Mouse (Mus musculus) MEL (cell line): ENCODE data around the gene Prrxl1. TPM values are rescaled to one million over a fixed set of nuclear protein-coding genes. Genes with fewer than 3 reads are reported as not detected.
A peak's percentile ranks its signal among the peaks of the same experiment; 100 is the strongest.

ENCODE experiments used
- DNase-seq: peaks from one replicate; pipeline ENCODE4 v3.0.0; 2011; ENCODE audit warnings: low read depth, low spot score
- H3K27ac ChIP-seq: 2 replicates; pipeline ENCODE4 v1.5.1; 2012; ENCODE audit warnings: low read depth, mild to moderate bottlenecking, control low read depth, low read length, moderate library complexity; ENCODE audit not compliant: control insufficient read depth
- H3K27me3 ChIP-seq, 2 experiments: fragments of 150-350 bp in 1 of 2; sonication (generic) in 1 of 2; 2 replicates each; pipeline ENCODE4 v1.6.1; 2012; ENCODE audit warnings: low read length in 2 of 2, mild to moderate bottlenecking in 2 of 2, improper control_type of control experiment in 1 of 2, moderate library complexity in 1 of 2; ENCODE audit not compliant: insufficient read depth in 2 of 2, control insufficient read depth in 1 of 2
- H3K36me3 ChIP-seq, 2 experiments: 2 replicates each; pipeline ENCODE4 v1.6.1; 2012 to 2014; ENCODE audit warnings: low read length in 2 of 2, improper control_type of control experiment in 1 of 2, inconsistent platforms in 1 of 2, mild to moderate bottlenecking in 1 of 2; ENCODE audit not compliant: insufficient read depth in 2 of 2, control insufficient read depth in 1 of 2
- H3K4me1 ChIP-seq, 2 experiments: fragments of 150-350 bp in 1 of 2; sonication (generic) in 1 of 2; 2 replicates each; pipeline ENCODE4 v1.6.1; 2012; ENCODE audit warnings: low read length in 2 of 2, improper control_type of control experiment in 1 of 2, mild to moderate bottlenecking in 1 of 2; ENCODE audit not compliant: insufficient read depth in 2 of 2, control insufficient read depth in 1 of 2
- H3K4me3 ChIP-seq, 2 experiments: fragments of 150-350 bp in 1 of 2; sonication (generic) in 1 of 2; 2 replicates each; pipeline ENCODE4 v1.5.1; 2012; ENCODE audit warnings: low read depth in 2 of 2, low read length in 2 of 2, mild to moderate bottlenecking in 2 of 2, moderate library complexity in 2 of 2, control low read depth in 1 of 2, improper control_type of control experiment in 1 of 2; ENCODE audit not compliant: control insufficient read depth in 1 of 2, insufficient read depth in 1 of 2
- H3K79me2 ChIP-seq: 2 replicates; pipeline ENCODE4 v1.6.1; 2012; ENCODE audit warnings: mild to moderate bottlenecking, low read length, moderate library complexity; ENCODE audit not compliant: control insufficient read depth, poor library complexity, insufficient read depth
- H3K9ac ChIP-seq: 2 replicates; pipeline ENCODE4 v1.6.1; 2012; ENCODE audit warnings: low read depth, mild to moderate bottlenecking, control low read depth, low read length, moderate library complexity; ENCODE audit not compliant: control insufficient read depth, poor library complexity, severe bottlenecking
- H3K9me3 ChIP-seq: fragments of 150-350 bp; sonication (generic); replicated peaks from 2 replicates; pipeline ENCODE4 v1.6.1; 2012; ENCODE audit warnings: mild to moderate bottlenecking, low read length, improper control_type of control experiment, moderate library complexity; ENCODE audit not compliant: insufficient read depth
- BHLHE40 ChIP-seq: IDR thresholded peaks from 2 replicates; pipeline ENCODE4 v1.6.1; 2012; ENCODE audit warnings: low read depth, mild to moderate bottlenecking, inconsistent platforms, low read length, improper control_type of control experiment, borderline replicate concordance
- CHD1 ChIP-seq: IDR thresholded peaks from 2 replicates; pipeline ENCODE4 v1.6.1; 2012; ENCODE audit warnings: low read depth, mild to moderate bottlenecking, inconsistent platforms, low read length, improper control_type of control experiment
- ELF1 ChIP-seq: IDR thresholded peaks from 2 replicates; pipeline ENCODE4 v1.6.1; 2014; ENCODE audit warnings: low read depth, mild to moderate bottlenecking, inconsistent platforms, low read length, improper control_type of control experiment, moderate library complexity
- EP300 ChIP-seq, 2 experiments: IDR thresholded peaks; 2 replicates each; pipeline ENCODE4 v1.6.1; 2011; ENCODE audit warnings: improper control_type of control experiment in 2 of 2, low read length in 2 of 2, low read depth in 1 of 2, mild to moderate bottlenecking in 1 of 2
- ETS1 ChIP-seq: IDR thresholded peaks from 2 replicates; pipeline ENCODE4 v1.6.1; 2012; ENCODE audit warnings: low read depth, mild to moderate bottlenecking, inconsistent platforms, low read length, improper control_type of control experiment, moderate library complexity
- GABPA ChIP-seq: IDR thresholded peaks from 2 replicates; pipeline ENCODE4 v1.6.1; 2012; ENCODE audit warnings: low read depth, mild to moderate bottlenecking, inconsistent platforms, low read length, improper control_type of control experiment, moderate library complexity
- GATA1 ChIP-seq: IDR thresholded peaks from 2 replicates; pipeline ENCODE4 v1.6.1; 2011; ENCODE audit warnings: low read depth, low read length, improper control_type of control experiment
- HCFC1 ChIP-seq: IDR thresholded peaks from 2 replicates; pipeline ENCODE4 v1.6.1; 2012; ENCODE audit warnings: low read depth, mild to moderate bottlenecking, inconsistent platforms, low read length, improper control_type of control experiment, moderate library complexity
- JUND ChIP-seq: IDR thresholded peaks from 2 replicates; pipeline ENCODE4 v1.6.1; 2011; ENCODE audit warnings: low read depth, mild to moderate bottlenecking, improper control_type of control experiment, low read length
- MAFK ChIP-seq: IDR thresholded peaks from 2 replicates; pipeline ENCODE4 v1.6.1; 2011; ENCODE audit warnings: low read depth, mild to moderate bottlenecking, low read length, improper control_type of control experiment, borderline replicate concordance
- MAX ChIP-seq: IDR thresholded peaks from 2 replicates; pipeline ENCODE4 v1.6.1; 2011; ENCODE audit warnings: low read length, improper control_type of control experiment
- MXI1 ChIP-seq: IDR thresholded peaks from 2 replicates; pipeline ENCODE4 v1.6.1; 2011; ENCODE audit warnings: mild to moderate bottlenecking, low read depth, low read length, improper control_type of control experiment
- MYB ChIP-seq: IDR thresholded peaks from 2 replicates; pipeline ENCODE4 v1.6.1; 2011; ENCODE audit warnings: mild to moderate bottlenecking, low read depth, low read length, improper control_type of control experiment
- NELFE ChIP-seq: IDR thresholded peaks from 2 replicates; pipeline ENCODE4 v1.6.1; 2011; ENCODE audit warnings: low read depth, low read length, improper control_type of control experiment
- POLR2AphosphoS2 ChIP-seq: IDR thresholded peaks from 2 replicates; pipeline ENCODE4 v1.6.1; 2011; ENCODE audit warnings: low read length, improper control_type of control experiment
- POLR2AphosphoS5 ChIP-seq: IDR thresholded peaks from 2 replicates; pipeline ENCODE4 v1.6.1; 2012; ENCODE audit warnings: low read depth, borderline replicate concordance, mild to moderate bottlenecking, inconsistent platforms, low read length, moderate library complexity, mixed read lengths
- RAD21 ChIP-seq: IDR thresholded peaks from 2 replicates; pipeline ENCODE4 v1.6.1; 2011; ENCODE audit warnings: mild to moderate bottlenecking, low read depth, low read length, improper control_type of control experiment
- RCOR1 ChIP-seq: IDR thresholded peaks from 2 replicates; pipeline ENCODE4 v1.6.1; 2012; ENCODE audit warnings: low read depth, mild to moderate bottlenecking, inconsistent platforms, low read length, improper control_type of control experiment
- SIN3A ChIP-seq: IDR thresholded peaks from 2 replicates; pipeline ENCODE4 v1.6.1; 2012; ENCODE audit warnings: low read length, improper control_type of control experiment, inconsistent platforms
- UBTF ChIP-seq: IDR thresholded peaks from 2 replicates; pipeline ENCODE4 v1.6.1; 2012; ENCODE audit warnings: low read depth, mild to moderate bottlenecking, inconsistent platforms, low read length, improper control_type of control experiment, moderate library complexity, borderline replicate concordance; ENCODE audit not compliant: insufficient read depth
- USF1 ChIP-seq: IDR thresholded peaks from 2 replicates; pipeline ENCODE4 v1.6.1; 2014; ENCODE audit warnings: low read depth, mild to moderate bottlenecking, inconsistent platforms, low read length, improper control_type of control experiment, moderate library complexity
- USF2 ChIP-seq, 2 experiments: IDR thresholded peaks; 2 replicates each; pipeline ENCODE4 v1.6.1; 2011 to 2012; ENCODE audit warnings: improper control_type of control experiment in 2 of 2, low read length in 2 of 2, borderline replicate concordance in 1 of 2, inconsistent platforms in 1 of 2, low read depth in 1 of 2, mild to moderate bottlenecking in 1 of 2; ENCODE audit not compliant: insufficient read depth in 1 of 2
- ZKSCAN1 ChIP-seq: IDR thresholded peaks from 2 replicates; pipeline ENCODE4 v1.6.1; 2012; ENCODE audit warnings: low read depth, mild to moderate bottlenecking, inconsistent platforms, low read length, improper control_type of control experiment, moderate library complexity
- ZNF384 ChIP-seq: IDR thresholded peaks from 2 replicates; pipeline ENCODE4 v1.6.1; 2012; ENCODE audit warnings: low read depth, mild to moderate bottlenecking, inconsistent platforms, low read length, improper control_type of control experiment
- polyA plus RNA-seq, 2 experiments: library from polyadenylated mRNA; stranded (reverse) in 1 of 2; unstranded in 1 of 2; fragments of >175 nt in 1 of 2; fragments of >200 nt in 1 of 2; gene quantifications; 2 replicates each; pipeline versions ENCODE4 v1.2.1 to v1.2.4; 2012; ENCODE audit warnings: low replicate concordance in 2 of 2, low read depth in 1 of 2; ENCODE audit not compliant: insufficient read length in 2 of 2, insufficient read depth in 1 of 2, missing spikeins in 1 of 2
- total RNA-seq: library from RNA; depleted of rRNA; stranded (reverse); fragments of 300-350 nt; gene quantifications from 2 replicates; pipeline ENCODE4 v1.2.3, GENCODE M21; 2012

Gene Prrxl1
- total and polyA plus RNA-seq, 3 experiments = not detected

DNA sequence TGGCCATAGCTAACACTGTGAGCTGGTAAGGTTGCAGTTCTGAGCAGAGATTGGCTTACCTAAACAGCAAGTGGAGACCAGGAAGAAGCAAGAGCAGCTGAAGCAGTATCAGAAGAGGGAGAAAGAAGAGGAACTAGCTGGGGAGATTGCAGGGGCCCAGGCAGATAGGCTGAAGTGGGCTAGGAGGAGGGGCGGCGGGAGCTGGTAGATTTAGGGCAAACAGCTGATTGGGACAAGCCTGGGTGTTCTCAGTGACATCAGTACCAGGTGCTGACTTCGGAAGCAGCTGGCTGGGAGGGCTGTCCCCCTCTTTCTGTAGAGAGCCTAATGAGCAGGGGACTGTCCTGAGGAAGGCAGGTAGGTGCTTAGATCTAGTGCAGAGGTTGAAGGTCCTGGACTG is 37.8 kb upstream of the Prrxl1 start:
- peaks cover 7 to 22% of the 10 kb centered on the region in 2 experiments; a peak in 3 of 4 replicates for H3K36me3 ChIP-seq
- peak; percentile 71 for DNase-seq

DNA sequence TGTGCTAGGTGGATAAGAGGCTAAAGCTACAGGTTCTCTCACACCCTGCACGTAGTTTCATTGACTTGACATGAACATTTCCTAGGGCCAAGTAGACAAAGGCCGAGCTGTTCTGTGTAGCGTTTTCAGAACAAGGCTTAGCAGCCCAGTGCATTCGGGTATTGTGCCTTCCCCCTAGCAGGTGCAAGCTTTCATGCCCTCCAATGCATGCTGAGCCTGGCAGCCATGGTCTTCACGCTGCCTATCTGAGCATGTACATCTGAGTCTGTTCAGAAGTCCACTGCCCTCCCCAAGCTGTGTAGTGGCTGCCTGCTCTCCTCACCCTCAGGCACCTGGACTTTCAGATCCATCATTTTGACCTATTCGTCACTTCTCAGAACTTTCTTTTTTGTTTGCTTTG is 35.5 kb upstream of the Prrxl1 start:
- H3K9me3 ChIP-seq = no peaks in the 10 kb centered on the region
- no peak overlapping the region for H3K4me3 ChIP-seq
- H3K36me3 ChIP-seq = peaks cover 7 to 31% of the 10 kb centered on the region in 2 experiments; a peak in 3 of 4 replicates
- DNase-seq = no peak
- H3K27ac ChIP-seq = no peak overlapping the region
- no peak for TF ChIP-seq NELFE
- TF ChIP-seq MYB = no peak
- no peak for TF ChIP-seq USF1
- TF ChIP-seq HCFC1 = no peak
- TF ChIP-seq ELF1 = no peak
- no peak for TF ChIP-seq SIN3A
- no peak for TF ChIP-seq ETS1
- TF ChIP-seq ZKSCAN1 = no peak
- TF ChIP-seq POLR2AphosphoS2 = no peak
- TF ChIP-seq ZNF384 = no peak
- TF ChIP-seq EP300 (IDR thresholded peaks at IDR 0.05; ENCODE audit: low read depth in 1 of 2, low read length in 2 of 2) = no peak
- H3K27me3 ChIP-seq = no peaks in the 10 kb centered on the region
- H3K9ac ChIP-seq = no peak overlapping the region
- peaks cover 1 to 2% of the 10 kb centered on the region in 2 experiments; a peak in 2 of 4 replicates for H3K4me1 ChIP-seq
- no peaks in the 10 kb centered on the region for H3K79me2 ChIP-seq

More for the DNA sequence above, 37.8 kb upstream of the Prrxl1 start:
- Histone ChIP-seq H3K4me3 (no peak overlapping the region), H3K79me2 (no peaks in the 10 kb centered on the region), H3K9ac (no peak overlapping the region), H3K4me1 (peaks cover 1 to 2% of the 10 kb centered on the region in 2 experiments; a peak in 2 of 4 replicates), H3K9me3 (no peaks in the 10 kb centered on the region), H3K27ac (no peak overlapping the region), H3K27me3 (no peaks in the 10 kb centered on the region)
- TF ChIP-seq MAX (no peak), EP300 (IDR thresholded peaks at IDR 0.05; ENCODE audit: low read depth in 1 of 2, low read length in 2 of 2) (peak; percentile 50 to 54; a peak in 3 of 4 replicates), RAD21 (no peak), ZKSCAN1 (no peak), USF2 (IDR thresholded peaks at IDR 0.05; ENCODE audit: borderline replicate concordance in 1 of 2, insufficient read depth in 1 of 2, low read depth in 1 of 2, low read length in 2 of 2) (no peak), MXI1 (no peak), CHD1 (no peak), ETS1 (peak; percentile 86), GATA1 (peak; percentile 38; the same call in 1 of the 2 replicates), UBTF (no peak), HCFC1 (no peak), JUND (no peak), SIN3A (peak; percentile 60), BHLHE40 (no peak), POLR2AphosphoS2 (no peak), POLR2AphosphoS5 (no peak), GABPA (no peak), MAFK (no peak), RCOR1 (no peak), ZNF384 (no peak)
